Mouse (Mus musculus) layer of hippocampus, adult 2 months (tissue): ENCODE measurements around the gene Foxd2. TPM values are rescaled to one million over a fixed set of nuclear protein-coding genes. Genes with fewer than 3 reads are reported as not detected.
A peak's percentile ranks its signal among the peaks of the same experiment; 100 is the strongest.

Source experiments
- DNase-seq, 2 experiments: peaks; one replicate each; pipeline ENCODE4 v3.0.0; 2022; ENCODE audit warnings: low spot score in 2 of 2
- H3K27ac ChIP-seq: fragments of 200-600 bp; 2 replicates; pipeline ENCODE4 v1.8.1; 2022
- H3K4me3 ChIP-seq: fragments of 200-600 bp; 2 replicates; pipeline ENCODE4 v1.8.1; 2022; ENCODE audit warnings: mild to moderate bottlenecking
- CTCF ChIP-seq: fragments of 200-600 bp; conservative IDR thresholded peaks from 2 replicates; pipeline ENCODE4 v1.8.1; 2022; ENCODE audit warnings: antibody characterized with exemption, mild to moderate bottlenecking, moderate library complexity
- total RNA-seq, 2 experiments: library from RNA; stranded (reverse); gene quantifications; 2 replicates each; pipeline ENCODE4 v1.2.3; 2021

Foxd2 gene
- total RNA-seq, 2 experiments from 2014 or later = 0.18 TPM; not detected in 1

GRCm38 (mm10) chr4:114932747-114933146 lies 24.1 kb upstream of the Foxd2 start:
- TF ChIP-seq CTCF = no peak
- Histone ChIP-seq H3K27ac (no peak overlapping the region), H3K4me3 (no peak overlapping the region)
- no peak for DNase-seq

- DNase-seq = no peak
- TF ChIP-seq CTCF = no peak
- H3K4me3 ChIP-seq = no peak overlapping the region
- no peak overlapping the region for H3K27ac ChIP-seq
Measured at GRCm38 (mm10) chr4:114929155-114929554, 20.5 kb upstream of the Foxd2 start.

GRCm38 (mm10) chr4:114925917-114926312 lies 17.2 kb upstream of the Foxd2 start, which contains the start of gene Foxe3:
TSS of gene Foxe3 (minus strand) at chr4:114926013.
- no peak for DNase-seq
- no peak for TF ChIP-seq CTCF
- 0 out of 2 replicates have a peak within 1 kb of the TSS, but pooled peaks have one; percentile 25 for H3K4me3 ChIP-seq
- H3K27ac ChIP-seq = no peak within 1 kb of the TSS

GRCm38 (mm10) chr4:114924971-114925916 lies 16.6 kb upstream of the Foxd2 start:
- Histone ChIP-seq H3K27ac (no peak overlapping the region), H3K4me3 (0 out of 2 replicates have a peak overlapping the region, but pooled peaks have one; percentile 25)
- DNase-seq = no peak
- TF ChIP-seq CTCF = no peak

- TF ChIP-seq CTCF = peak; percentile 77
- DNase-seq = no peak
- Histone ChIP-seq H3K27ac (no peak overlapping the region), H3K4me3 (no peak overlapping the region)
Measured at GRCm38 (mm10) chr4:114917091-114917490, 8.4 kb upstream of the Foxd2 start.

- no peak for DNase-seq
- Histone ChIP-seq H3K27ac (no peak overlapping the region), H3K4me3 (no peak overlapping the region)
- TF ChIP-seq CTCF = no peak
Measured at GRCm38 (mm10) chr4:114916056-114916455, 7.4 kb upstream of the Foxd2 start.

GRCm38 (mm10) chr4:114913594-114913962 lies 4.9 kb upstream of the Foxd2 start:
- peak in 1 of 2 experiments; percentile 51 for DNase-seq

GRCm38 (mm10) chr4:114912705-114913593 lies 4.3 kb upstream of the Foxd2 start:
- H3K4me3 ChIP-seq = no peak overlapping the region
- no peak for TF ChIP-seq CTCF
- DNase-seq = no peak
- H3K27ac ChIP-seq = no peak overlapping the region

More at GRCm38 (mm10) chr4:114913594-114913962, 4.9 kb upstream of the Foxd2 start:
- Histone ChIP-seq H3K27ac (no peak overlapping the region), H3K4me3 (no peak overlapping the region)
- TF ChIP-seq CTCF = peak; percentile 74

- no peak for DNase-seq
- Histone ChIP-seq H3K4me3 (peak overlapping the region; percentile 50), H3K27ac (no peak overlapping the region)
- peak; percentile 68 for TF ChIP-seq CTCF
Measured at GRCm38 (mm10) chr4:114909602-114910484, 1.2 kb upstream of the Foxd2 start.

- TF ChIP-seq CTCF = no peak
- Histone ChIP-seq H3K27ac (no peak overlapping the region), H3K4me3 (peak overlapping the region; percentile 50)
- DNase-seq = no peak
Measured at GRCm38 (mm10) chr4:114907951-114908828, 483 bp downstream of the Foxd2 start.
